Mouse (Mus musculus) intestine, postnatal 0 days (tissue): ENCODE results near the gene Fstl1. TPM values are rescaled to one million over a fixed set of nuclear protein-coding genes. Genes with fewer than 3 reads are reported as not detected.

Source experiments
- ATAC-seq: fragments of 200-750 bp; cut with Nextera tagmentation; 2 replicates; pipeline ENCODE4 v1.8.0; 2017; ENCODE audit warnings: mild to moderate bottlenecking, moderate TSS enrichment, moderate library complexity
- H3K27ac ChIP-seq: fragments of 300-500 bp; sonication (generic); 2 replicates; pipeline ENCODE4 v1.5.1; 2014; ENCODE audit warnings: mild to moderate bottlenecking, low read depth, low read length, moderate library complexity
- H3K27me3 ChIP-seq: fragments of 300-500 bp; sonication (generic); replicated peaks from 2 replicates; pipeline ENCODE4 v1.6.1; 2014; ENCODE audit warnings: low read length, mixed read lengths; ENCODE audit not compliant: control insufficient read depth, insufficient read depth
- H3K36me3 ChIP-seq: fragments of 300-500 bp; sonication (generic); 2 replicates; pipeline ENCODE4 v1.6.1; 2014; ENCODE audit warnings: mild to moderate bottlenecking, moderate library complexity; ENCODE audit not compliant: control insufficient read depth, insufficient read depth
- H3K4me1 ChIP-seq: fragments of 300-500 bp; sonication (generic); replicated peaks from 2 replicates; pipeline ENCODE4 v1.6.1; 2014; ENCODE audit warnings: antibody characterized with exemption, low read length, mixed read lengths; ENCODE audit not compliant: control insufficient read depth, insufficient read depth
- H3K4me2 ChIP-seq: fragments of 300-500 bp; sonication (generic); replicated peaks from 2 replicates; pipeline ENCODE4 v1.6.1; 2014; ENCODE audit warnings: low read depth, mild to moderate bottlenecking, moderate library complexity
- H3K4me3 ChIP-seq: fragments of 300-500 bp; sonication (generic); 2 replicates; pipeline ENCODE4 v1.5.1; 2014; ENCODE audit warnings: low read depth, low read length
- H3K9ac ChIP-seq: fragments of 300-500 bp; sonication (generic); 2 replicates; pipeline ENCODE4 v1.6.1; 2014; ENCODE audit warnings: mild to moderate bottlenecking, low read depth, low read length
- H3K9me3 ChIP-seq: fragments of 300-500 bp; sonication (generic); 2 replicates; pipeline ENCODE4 v1.6.1; 2016; ENCODE audit warnings: mixed run types; ENCODE audit not compliant: control insufficient read depth
- CTCF ChIP-seq: sonication (generic); IDR thresholded peaks from 2 replicates; pipeline ENCODE4 v1.5.1; 2016; ENCODE audit warnings: low read depth, mild to moderate bottlenecking, control low read depth, antibody characterized with exemption, moderate library complexity
- WGBS: fragments of 180-500 bp; shearing (Covaris S2); extraction: QIAGEN DNeasy Blood & Tissue Kit; methylation state at CpG from one replicate; pipeline ENCODE4 v1.1.7; 2014; 5-methylcytosine and 5-hydroxymethylcytosine counted together
- polyA plus RNA-seq: library from polyadenylated mRNA; unstranded; fragments of >200 nt; fragmentation: Nextera tagmentation; extraction: Ambion mirVana; gene quantifications from 2 replicates; pipeline ENCODE4 v1.2.1, GENCODE M21; 2015

Gene Fstl1
- polyA plus RNA-seq, 1 experiment from 2014 or later: 125 TPM

DNA sequence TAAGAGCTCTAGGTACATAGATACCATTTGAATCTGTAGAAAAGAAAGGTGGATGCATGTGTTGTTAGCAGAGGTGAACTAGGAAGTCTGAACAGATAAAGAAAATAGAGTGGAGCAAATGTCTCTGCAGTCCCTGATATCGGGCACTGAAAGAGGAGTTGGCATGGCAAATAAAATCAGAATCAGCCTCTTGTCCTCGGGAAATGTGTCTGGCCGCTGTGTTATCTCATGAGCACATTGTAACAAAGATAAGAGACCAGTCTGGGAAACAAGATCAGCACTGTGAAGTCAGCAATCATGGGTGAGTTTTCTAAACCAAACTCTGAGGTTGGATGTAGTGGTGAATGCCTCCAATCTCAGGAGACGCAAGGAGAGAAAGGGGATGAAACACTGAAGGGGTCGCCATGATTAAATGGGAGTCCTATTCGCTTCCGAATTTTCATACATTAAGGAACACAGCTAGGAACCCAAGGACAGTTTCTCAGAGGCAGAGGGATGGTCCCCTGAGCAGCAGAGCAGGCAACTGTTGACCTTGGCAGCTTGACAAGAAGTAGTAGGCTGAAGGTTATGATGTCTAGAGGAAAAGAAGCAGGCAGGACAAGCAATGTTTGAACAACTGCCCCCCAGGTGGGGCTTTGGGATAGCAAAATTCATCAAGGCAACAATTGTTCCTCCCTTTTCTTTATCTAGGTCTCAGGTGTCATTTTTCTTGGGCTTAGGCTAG is 68.7 kb downstream of the Fstl1 start:
- Histone ChIP-seq H3K27ac (no peak overlapping the region), H3K9ac (no peak overlapping the region), H3K4me1 (no peaks in the 10 kb centered on the region; the same call in 1 of the 2 replicates), H3K36me3 (no peaks in the 10 kb centered on the region), H3K9me3 (no peaks in the 10 kb centered on the region), H3K4me3 (no peak overlapping the region), H3K4me2 (no peak overlapping the region), H3K27me3 (no peaks in the 10 kb centered on the region)
- no peak for TF ChIP-seq CTCF
- 45% methylated on average over 7 of the region's 7 CpGs for WGBS
- no peak for ATAC-seq

DNA sequence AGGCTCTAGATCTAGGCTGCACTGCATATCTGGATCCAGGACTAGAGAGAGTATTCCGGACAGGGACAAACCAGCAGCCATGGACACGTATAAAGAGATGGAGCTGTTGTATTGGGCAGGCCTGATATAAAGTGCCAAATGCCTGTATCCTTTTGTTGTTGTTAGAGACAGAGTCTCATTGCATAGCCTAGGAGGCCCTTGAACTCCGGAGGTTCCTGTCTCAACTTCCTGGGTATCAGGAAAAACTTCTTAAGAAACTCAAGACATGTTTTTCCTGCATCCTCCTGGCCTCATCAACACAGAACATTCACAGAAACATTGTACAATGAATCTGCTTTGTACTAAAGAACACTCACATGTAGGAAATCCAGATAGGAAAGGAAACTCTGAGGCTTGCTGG is 70.4 kb downstream of the Fstl1 start:
- Histone ChIP-seq H3K4me2 (no peak overlapping the region), H3K27ac (no peak overlapping the region), H3K9me3 (no peaks in the 10 kb centered on the region), H3K4me1 (no peaks in the 10 kb centered on the region; the same call in 1 of the 2 replicates), H3K9ac (no peak overlapping the region), H3K27me3 (no peaks in the 10 kb centered on the region), H3K36me3 (no peaks in the 10 kb centered on the region), H3K4me3 (no peak overlapping the region)
- ATAC-seq: no peak
- 83% methylated on average over 3 of the region's 3 CpGs for WGBS
- no peak for TF ChIP-seq CTCF

DNA sequence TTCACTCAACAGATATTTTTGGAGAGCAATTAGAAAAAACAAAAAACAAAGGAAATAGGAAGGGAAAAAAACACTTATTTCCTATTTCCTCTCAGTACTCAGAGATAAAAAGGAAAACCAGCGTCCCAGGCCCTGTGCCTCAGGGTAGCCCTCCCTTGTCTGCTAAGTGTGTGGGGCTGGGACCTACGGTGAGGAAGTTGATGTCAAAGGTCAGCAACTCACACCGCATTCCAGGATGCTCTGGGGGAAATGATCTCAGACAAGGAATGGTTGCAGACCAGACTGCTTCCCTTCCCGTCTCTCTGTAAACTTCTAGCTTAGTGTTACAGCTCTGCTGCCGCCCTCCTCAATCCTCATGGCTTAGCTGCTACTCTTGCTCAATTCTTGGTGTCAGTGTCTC is 74.7 kb downstream of the Fstl1 start:
- 43% methylated on average over 5 of the region's 5 CpGs for WGBS
- Histone ChIP-seq H3K4me3 (no peak overlapping the region), H3K4me1 (no peaks in the 10 kb centered on the region), H3K27me3 (no peaks in the 10 kb centered on the region), H3K9me3 (no peaks in the 10 kb centered on the region), H3K36me3 (no peaks in the 10 kb centered on the region), H3K4me2 (no peak overlapping the region), H3K27ac (no peak overlapping the region), H3K9ac (no peak overlapping the region)
- ATAC-seq: no peak
- TF ChIP-seq CTCF: no peak

DNA sequence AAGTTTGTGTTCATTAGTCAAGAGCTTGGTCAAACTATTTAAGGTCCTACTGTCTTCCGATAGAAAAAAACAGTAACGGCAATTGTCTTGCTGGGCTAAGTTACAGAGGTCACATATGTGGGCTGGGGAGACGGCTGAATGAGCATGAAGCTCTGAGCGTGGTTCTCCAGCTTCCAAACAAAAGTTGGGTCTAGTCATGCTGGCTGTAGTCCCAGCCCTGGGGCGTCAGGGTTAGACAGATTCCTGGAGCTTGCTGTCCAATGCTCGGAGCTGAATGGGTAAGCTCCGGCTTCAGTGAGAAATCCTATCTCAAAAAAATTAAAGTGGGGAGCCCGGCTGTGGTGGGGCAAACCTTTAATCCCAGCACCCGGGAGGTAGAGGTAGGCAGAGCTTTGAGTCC is 76.6 kb downstream of the Fstl1 start:
- no peak overlapping the region for H3K4me3 ChIP-seq
- no peaks in the 10 kb centered on the region for H3K4me1 ChIP-seq
- no peaks in the 10 kb centered on the region for H3K27me3 ChIP-seq
- no peaks in the 10 kb centered on the region for H3K9me3 ChIP-seq
- no peak for ATAC-seq
- no peaks in the 10 kb centered on the region for H3K36me3 ChIP-seq
- no peak overlapping the region for H3K27ac ChIP-seq
- H3K4me2 ChIP-seq: no peak overlapping the region
- WGBS: 69% methylated on average over 9 of the region's 9 CpGs
- no peak for TF ChIP-seq CTCF
- no peak overlapping the region for H3K9ac ChIP-seq

DNA sequence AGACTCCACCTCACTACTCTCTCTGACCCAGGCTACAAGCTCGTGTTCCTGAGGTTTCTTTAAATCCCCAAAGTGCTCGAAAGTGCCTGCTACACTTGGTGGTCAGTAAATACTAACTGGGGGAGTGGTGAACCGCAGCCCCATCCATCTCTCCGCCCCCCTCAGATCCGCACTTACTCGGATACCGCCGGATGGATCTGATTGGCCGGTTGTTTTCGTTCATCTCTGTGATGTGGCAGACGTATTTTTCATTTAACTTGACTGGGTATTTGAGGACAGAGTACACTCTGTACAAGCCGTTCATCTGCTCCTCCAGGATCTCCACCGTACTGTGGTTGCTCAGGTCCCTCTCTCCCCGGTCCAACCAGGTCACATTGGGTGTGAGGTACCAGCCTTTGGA is 77.4 kb downstream of the Fstl1 start:
- Histone ChIP-seq H3K4me1 (no peaks in the 10 kb centered on the region), H3K4me2 (no peak overlapping the region), H3K9ac (no peak overlapping the region), H3K4me3 (no peak overlapping the region), H3K36me3 (no peaks in the 10 kb centered on the region), H3K9me3 (no peaks in the 10 kb centered on the region), H3K27ac (no peak overlapping the region), H3K27me3 (no peaks in the 10 kb centered on the region)
- no peak for ATAC-seq
- TF ChIP-seq CTCF: no peak
- 73% methylated on average over 14 of the region's 14 CpGs for WGBS

DNA sequence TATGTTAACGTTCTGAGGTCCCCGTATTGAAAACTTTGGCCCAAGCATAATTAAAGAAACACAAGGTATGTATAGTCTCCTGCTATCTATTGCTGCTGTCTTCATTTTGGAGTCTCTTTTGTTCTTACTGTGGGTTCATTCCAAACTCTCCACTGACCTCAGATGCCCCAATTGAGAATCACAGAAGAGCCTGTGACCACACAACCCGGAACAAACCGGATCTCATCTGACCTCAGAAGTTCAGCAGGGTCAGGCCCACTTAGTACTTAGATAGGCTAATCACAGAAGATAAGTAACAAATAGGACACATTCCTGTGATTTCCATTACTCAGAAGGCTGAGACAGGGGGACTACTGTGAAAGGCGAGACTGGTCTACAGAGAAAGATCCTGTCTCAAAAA is 77.9 kb downstream of the Fstl1 start:
- Histone ChIP-seq H3K9me3 (no peaks in the 10 kb centered on the region), H3K27ac (no peak overlapping the region), H3K9ac (no peak overlapping the region), H3K4me2 (no peak overlapping the region), H3K36me3 (no peaks in the 10 kb centered on the region), H3K4me3 (no peak overlapping the region), H3K27me3 (no peaks in the 10 kb centered on the region), H3K4me1 (no peaks in the 10 kb centered on the region)
- TF ChIP-seq CTCF: no peak
- whole genome bisulfite sequencing: 46% methylated on average over 5 of the region's 5 CpGs
- ATAC-seq: no peak
